Comparison of ENCODE assay signal across 28 mouse cellular contexts in the genomic region with DNA sequence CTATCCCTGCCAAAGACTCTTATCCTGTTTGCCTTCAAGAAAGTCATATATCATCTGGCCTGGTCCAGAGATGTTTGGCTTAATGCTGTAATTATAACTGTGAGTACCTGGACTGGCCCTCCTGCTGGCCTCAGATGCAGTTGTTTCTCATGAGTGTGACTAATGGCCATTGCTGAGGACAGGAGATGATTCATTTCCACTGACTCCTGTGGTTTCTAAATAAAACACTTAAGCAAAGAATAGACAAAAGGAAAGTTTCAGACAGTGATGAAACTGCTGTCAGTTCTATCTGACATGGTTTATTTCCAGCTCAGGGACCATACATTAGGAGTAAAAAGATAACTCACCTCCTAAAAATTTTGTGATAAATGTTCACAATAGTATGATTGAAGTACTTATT.
DNase-seq lines count a peak whose midpoint lies in the region; ATAC-seq and TF ChIP-seq lines count a peak whose summit lies in the region.
"Had no signal": no experiment of that assay in that cellular context is flagged by ENCODE, and none has a peak within 500 bp of the region (broad histone marks: within the 10 kb centered on the region; RNA-seq: fewer than 3 reads in every experiment).

No protein-coding gene starts in this region.

- no peaks in the 10 kb centered on the region for H3K27me3 ChIP-seq in Patski
- H3K27me3 ChIP-seq: embryonic facial prominence, embryonic 15.5 days; forebrain, embryonic 15.5 days; hindbrain, embryonic 15.5 days; midbrain, embryonic 13.5 days had no signal

- DNase-seq in 3134 (ENCODE audit: extremely low read depth, insufficient read length, low spot score) (peak; percentile 64), 3T3-L1 (ENCODE audit: low read depth, low spot score) (peak; percentile 84), Patski (ENCODE audit: low read depth, low spot score) (peak; percentile 47)
- no peak for DNase-seq in thymus, postnatal 0 days (ENCODE audit: low spot score)
- DNase-seq in T-cell, adult 2 months (ENCODE audit: low spot score) = no peak
- DNase-seq in layer of hippocampus, postnatal 14 days (ENCODE audit: low spot score in 2 of 2) = no peak
- DNase-seq: cerebellum, adult 18-20 months; cerebellum, postnatal 10 days; gastrocnemius, adult 2 months; gastrocnemius, postnatal 36 days; heart, postnatal 14 days; kidney, adult 11 months; kidney, postnatal 14 days; layer of hippocampus, adult 9-11 months; liver; lung, adult 2 months; thymus, postnatal 14 days had no signal

- CTCF ChIA-PET in Patski (lab: Charles Lee) = no interaction called here

- H3K36me3 ChIP-seq in macrophage (ENCODE audit: inconsistent target) = no peaks in the 10 kb centered on the region
- H3K36me3 ChIP-seq: embryonic facial prominence, embryonic 10.5 days; embryonic facial prominence, embryonic 15.5 days; forebrain, embryonic 10.5 days; forebrain, embryonic 15.5 days; hindbrain, embryonic 10.5 days; hindbrain, embryonic 15.5 days; midbrain, embryonic 13.5 days had no signal

- H3K4me3 ChIP-seq in macrophage (ENCODE audit: inconsistent target) = no peak overlapping the region
- H3K4me3 ChIP-seq: embryonic facial prominence, embryonic 10.5 days; embryonic facial prominence, embryonic 15.5 days; forebrain, embryonic 10.5 days; forebrain, embryonic 15.5 days; gastrocnemius, adult 2 months; hindbrain, embryonic 10.5 days; hindbrain, embryonic 15.5 days; midbrain, embryonic 13.5 days had no signal

- no peak for TF ChIP-seq CTCF in Patski (IDR thresholded peaks at IDR 0.05)

- in situ Hi-C loops in Patski (cut with MboI; ENCODE audit: low pct_unique_long_range_greater_than_20kb) = no loop called here

- POLR2A ChIA-PET in Patski (lab: Charles Lee) = no interaction called here

- peak; percentile 80 for ATAC-seq in Patski
- ATAC-seq: CD4-positive, CD25-positive, alpha-beta regulatory T cell, adult 4 months; forebrain, embryonic 15.5 days; inflammation-experienced regulatory T-cells, adult 6 months; midbrain, embryonic 13.5 days had no signal

- H3K79me2 ChIP-seq in macrophage (ENCODE audit: inconsistent target) = no peaks in the 10 kb centered on the region

- peak overlapping the region; percentile 62 for H3K27ac ChIP-seq in macrophage
- H3K27ac ChIP-seq: embryonic facial prominence, embryonic 10.5 days; embryonic facial prominence, embryonic 15.5 days; forebrain, embryonic 10.5 days; forebrain, embryonic 15.5 days; gastrocnemius, adult 2 months; hindbrain, embryonic 10.5 days; hindbrain, embryonic 15.5 days; liver, embryonic 14.5 days; midbrain, embryonic 13.5 days had no signal

Comparison
In these comparisons a context has a peak if more than half of its experiments do, and no peak if none do; other contexts are left out.
1. DNase-seq: peak in 3134 (single experiment), 3T3-L1 (single experiment) and Patski (single experiment); none in thymus, postnatal 0 days (single experiment), T-cell, adult 2 months (single experiment) and layer of hippocampus, postnatal 14 days (0 of 2).